Mouse (Mus musculus): Measurements from ENCODE around the gene Gm4131. TPM values are rescaled to one million over a fixed set of nuclear protein-coding genes. Genes with fewer than 3 reads are reported as not detected.
A peak's percentile ranks its signal among the peaks of the same experiment; 100 is the strongest.
"Not testable (repeated sequence)": the region's sequence is repeated elsewhere in the genome, so short reads cannot be mapped to it uniquely, and the experiment has no call there.

Gm4131 gene
- not detected for total RNA-seq (2021)
- long read RNA-seq, experiment 1, result 0 reads
- long read RNA-seq, experiment 2, result 0 reads

DNA sequence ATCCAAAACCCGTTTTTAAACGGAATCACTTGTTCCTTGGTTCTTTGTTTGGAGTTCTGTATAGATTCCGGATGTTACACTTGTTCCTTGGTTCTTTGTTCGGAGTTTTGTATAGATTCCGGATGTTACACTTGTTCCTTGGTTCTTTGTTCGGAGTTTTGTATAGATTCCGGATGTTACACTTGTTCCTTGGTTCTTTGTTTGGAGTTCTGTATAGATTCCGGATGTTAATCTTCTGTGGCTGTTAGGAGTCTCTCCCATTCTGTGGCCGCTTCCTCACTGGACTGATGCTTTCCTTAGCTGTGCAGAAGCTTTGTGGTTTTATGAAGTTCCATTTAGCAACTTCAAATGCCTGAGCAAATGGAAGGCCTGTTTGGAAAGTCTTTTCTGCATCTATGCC lies at the start of gene Gm4131:
Gene Gm4131, minus strand, starts transcription at position 101 of the 400 bp plus-strand sequence.
- not testable (repeated sequence) for DNase-seq (ENCODE audit: low spot score in 2 of 2)

DNA sequence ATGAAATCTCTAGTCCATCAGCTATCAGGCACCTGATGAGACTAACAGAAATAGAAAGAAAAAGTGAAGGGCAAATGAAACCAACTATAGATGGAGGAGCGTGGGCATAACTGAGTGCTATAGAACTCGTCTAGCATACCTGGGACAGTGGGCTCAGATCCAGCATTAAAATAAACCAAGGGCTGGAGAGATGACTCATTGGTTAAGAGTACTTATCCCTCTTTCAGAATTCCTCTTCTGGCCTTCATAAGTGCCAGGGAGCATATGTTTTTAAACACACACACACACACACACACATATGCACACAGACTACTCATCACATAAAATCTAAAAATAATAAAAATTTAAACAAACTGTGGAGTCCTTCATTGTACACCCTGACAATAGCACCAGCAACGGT lies 43.2 kb upstream of the Gm4131 start:
- DNase-seq (ENCODE audit: low spot score in 2 of 2), result no peak

GRCm38 (mm10) chr14:62607791-62608196 lies 41.1 kb upstream of the Gm4131 start:
- no peak for DNase-seq (ENCODE audit: low spot score in 2 of 2)

GRCm38 (mm10) chr14:62602869-62603268 lies 36.1 kb upstream of the Gm4131 start:
- no peak for DNase-seq (ENCODE audit: low spot score in 2 of 2)

DNA sequence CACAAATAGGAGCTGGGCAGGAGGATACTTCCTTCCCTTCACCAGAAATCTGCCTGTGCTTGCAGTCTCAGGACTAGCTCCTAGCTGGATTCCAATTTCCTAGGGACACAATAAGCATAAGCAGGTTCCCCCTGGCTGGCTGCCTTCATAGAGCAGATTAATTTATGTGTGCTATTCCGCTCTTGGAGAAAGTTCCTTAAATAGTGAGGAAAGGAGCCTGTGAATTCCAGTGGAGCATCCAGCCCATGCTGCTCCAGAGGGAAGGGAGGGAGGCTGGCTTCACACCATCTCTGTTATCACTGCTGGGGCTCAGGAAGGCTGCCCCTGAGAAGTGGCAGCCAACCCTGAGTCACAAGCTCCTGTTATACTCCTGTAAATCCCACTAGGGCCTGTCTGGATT lies 35.5 kb upstream of the Gm4131 start:
- DNase-seq (ENCODE audit: low spot score in 2 of 2), result no peak

DNA sequence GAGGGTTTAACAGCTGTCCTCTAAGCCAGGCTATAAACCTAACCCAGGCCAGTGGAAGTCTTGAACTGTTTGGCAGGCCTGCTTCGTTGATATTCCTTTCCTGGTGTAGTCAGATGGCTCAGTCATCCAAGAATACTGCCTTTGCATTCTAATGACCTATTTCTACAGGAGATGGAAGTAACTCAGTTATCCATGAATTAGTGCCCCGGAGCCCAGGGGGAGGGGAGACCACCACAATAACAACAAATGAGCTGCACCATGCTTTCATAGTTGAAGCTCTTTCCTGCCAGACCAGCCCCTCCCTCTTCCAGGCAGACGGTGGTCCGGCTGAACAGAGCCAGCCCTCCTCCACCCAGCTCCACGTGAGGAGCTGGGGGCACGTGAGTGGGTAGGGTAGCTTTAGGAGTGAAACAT lies 33.4 kb upstream of the Gm4131 start:
- no peak for DNase-seq (ENCODE audit: low spot score in 2 of 2)

DNA sequence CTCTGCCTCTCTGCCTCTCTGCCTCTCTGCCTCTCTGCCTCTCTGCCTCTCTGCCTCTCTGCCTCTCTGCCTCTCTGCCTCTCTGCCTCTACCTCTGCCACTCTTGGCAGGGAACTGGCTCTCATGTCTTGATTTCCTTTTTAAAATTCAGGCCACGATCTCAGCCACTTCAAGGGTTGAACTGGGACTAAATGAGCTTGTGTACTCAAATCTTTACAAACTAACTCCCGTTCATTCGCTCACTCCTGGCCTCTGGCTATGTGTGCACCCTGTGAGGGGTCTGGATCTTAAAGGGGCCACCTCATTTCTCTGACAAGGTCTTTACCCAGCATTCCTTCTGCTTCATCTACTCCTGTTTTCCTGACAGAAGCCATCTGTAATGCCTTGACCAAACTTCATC lies 18.6 kb upstream of the Gm4131 start:
- DNase-seq (ENCODE audit: low spot score in 2 of 2), result no peak

DNA sequence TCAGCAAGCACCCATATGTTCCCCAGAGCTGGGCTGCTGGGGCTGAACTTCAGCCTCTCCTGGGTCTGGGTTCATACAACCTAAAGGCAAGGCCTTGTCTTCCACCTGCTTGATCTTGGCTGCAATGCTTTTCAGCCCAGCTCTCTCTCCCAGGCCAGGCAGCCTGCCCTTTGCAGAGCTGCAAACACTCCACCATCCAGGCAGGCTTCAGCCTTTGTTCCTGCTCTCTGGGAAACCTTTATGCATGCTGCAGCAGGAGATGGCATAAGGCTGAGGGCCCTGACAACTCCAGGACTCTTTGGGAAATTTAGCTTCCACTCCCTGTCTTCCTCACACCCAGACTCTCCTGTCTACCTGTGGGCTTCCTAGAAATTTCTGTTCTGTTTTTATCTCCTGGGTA lies 17.9 kb upstream of the Gm4131 start:
- no peak for DNase-seq (ENCODE audit: low spot score in 2 of 2)

GRCm38 (mm10) chr14:62581768-62582167 lies 15.0 kb upstream of the Gm4131 start:
- DNase-seq (ENCODE audit: low spot score in 2 of 2), result no peak

DNA sequence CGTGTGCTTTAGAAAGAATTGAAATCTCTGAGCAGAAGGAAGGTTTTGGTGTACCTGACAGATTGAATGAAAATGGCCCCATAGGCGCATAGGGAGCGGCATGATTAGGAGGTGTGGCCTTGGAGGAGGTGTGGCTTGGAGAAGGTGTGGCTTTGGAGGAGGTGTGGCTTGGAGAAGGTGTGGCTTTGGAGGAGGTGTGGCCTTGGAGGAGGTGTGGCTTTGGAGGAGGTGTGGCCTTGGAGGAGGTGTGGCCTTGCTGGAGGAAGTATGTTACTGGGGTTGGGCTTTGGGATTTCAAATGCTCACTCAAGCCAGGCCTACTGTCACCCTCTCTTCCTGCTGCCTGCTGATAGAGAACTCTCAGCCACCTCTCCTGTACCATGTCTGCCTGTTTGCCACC lies 14.2 kb upstream of the Gm4131 start:
- no peak for DNase-seq (ENCODE audit: low spot score in 2 of 2)

DNA sequence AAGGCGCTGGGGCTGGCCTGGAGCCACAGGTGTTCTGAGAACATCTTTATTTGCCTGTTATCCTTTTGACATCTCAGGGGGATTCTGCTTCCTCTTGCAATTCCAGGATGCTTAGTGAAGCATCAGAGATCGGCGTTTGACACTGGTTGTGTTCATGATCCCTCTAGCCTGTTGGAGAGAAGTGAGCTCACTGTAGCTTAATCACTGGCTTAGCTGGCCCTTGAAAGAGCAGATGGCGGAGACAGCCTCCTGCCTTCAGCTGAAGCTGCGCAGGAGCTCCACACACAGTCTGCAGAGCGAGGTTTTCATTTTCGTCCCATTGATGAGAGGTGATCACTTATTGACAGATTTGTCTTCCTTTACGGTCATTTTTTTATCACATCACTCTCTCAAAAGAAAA lies 9.1 kb upstream of the Gm4131 start:
- no peak for DNase-seq (ENCODE audit: low spot score in 2 of 2)

- no peak for DNase-seq (ENCODE audit: low spot score in 2 of 2)
Observed at GRCm38 (mm10) chr14:62574906-62575305, 8.2 kb upstream of the Gm4131 start.

DNA sequence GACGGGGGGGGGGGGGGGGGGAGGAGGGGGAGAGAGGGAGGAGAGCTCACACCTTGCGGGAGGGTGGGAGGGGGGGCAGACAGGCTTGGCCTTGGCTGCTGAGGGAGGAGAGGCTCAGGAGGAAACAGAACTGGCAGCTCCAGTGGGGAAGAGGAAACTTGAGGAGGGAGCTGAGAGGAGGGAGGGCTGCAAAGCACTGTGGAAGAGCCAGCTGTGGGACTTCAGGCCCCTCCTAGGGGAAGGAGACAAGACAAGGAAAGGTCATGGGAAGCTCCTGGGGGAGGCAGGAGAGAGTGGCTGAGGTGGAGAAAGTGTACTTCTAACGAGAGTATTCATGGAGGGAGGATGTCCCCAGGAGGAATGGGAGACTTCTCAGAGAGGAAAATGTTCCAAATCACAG lies 6.7 kb upstream of the Gm4131 start:
- no peak for DNase-seq (ENCODE audit: low spot score in 2 of 2)

GRCm38 (mm10) chr14:62570299-62570698 lies 3.6 kb upstream of the Gm4131 start:
- DNase-seq (ENCODE audit: low spot score in 2 of 2), result no peak

GRCm38 (mm10) chr14:62569463-62569862 lies 2.7 kb upstream of the Gm4131 start:
- DNase-seq (ENCODE audit: low spot score in 2 of 2), result no peak

DNA sequence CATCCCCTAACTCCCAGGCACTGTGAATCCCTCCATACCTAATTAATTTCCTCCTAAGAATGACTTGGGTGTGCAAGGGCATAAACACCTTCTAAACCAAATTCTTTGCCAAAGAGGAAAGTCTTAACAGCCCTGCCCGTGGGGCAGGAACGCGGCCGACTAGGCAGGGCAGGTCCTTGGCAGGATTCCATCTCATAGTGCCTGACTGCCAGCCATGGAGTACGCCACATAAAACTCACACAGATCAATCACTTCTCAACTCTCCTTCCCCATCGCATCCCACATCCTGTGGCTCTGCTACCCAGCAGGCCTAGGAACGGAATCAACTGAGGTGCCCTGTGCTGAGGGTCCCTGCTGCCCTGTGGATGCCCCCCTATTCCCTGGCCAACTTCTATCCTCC lies 3.0 kb downstream of the Gm4131 start:
- no peak for DNase-seq (ENCODE audit: low spot score in 2 of 2)

DNA sequence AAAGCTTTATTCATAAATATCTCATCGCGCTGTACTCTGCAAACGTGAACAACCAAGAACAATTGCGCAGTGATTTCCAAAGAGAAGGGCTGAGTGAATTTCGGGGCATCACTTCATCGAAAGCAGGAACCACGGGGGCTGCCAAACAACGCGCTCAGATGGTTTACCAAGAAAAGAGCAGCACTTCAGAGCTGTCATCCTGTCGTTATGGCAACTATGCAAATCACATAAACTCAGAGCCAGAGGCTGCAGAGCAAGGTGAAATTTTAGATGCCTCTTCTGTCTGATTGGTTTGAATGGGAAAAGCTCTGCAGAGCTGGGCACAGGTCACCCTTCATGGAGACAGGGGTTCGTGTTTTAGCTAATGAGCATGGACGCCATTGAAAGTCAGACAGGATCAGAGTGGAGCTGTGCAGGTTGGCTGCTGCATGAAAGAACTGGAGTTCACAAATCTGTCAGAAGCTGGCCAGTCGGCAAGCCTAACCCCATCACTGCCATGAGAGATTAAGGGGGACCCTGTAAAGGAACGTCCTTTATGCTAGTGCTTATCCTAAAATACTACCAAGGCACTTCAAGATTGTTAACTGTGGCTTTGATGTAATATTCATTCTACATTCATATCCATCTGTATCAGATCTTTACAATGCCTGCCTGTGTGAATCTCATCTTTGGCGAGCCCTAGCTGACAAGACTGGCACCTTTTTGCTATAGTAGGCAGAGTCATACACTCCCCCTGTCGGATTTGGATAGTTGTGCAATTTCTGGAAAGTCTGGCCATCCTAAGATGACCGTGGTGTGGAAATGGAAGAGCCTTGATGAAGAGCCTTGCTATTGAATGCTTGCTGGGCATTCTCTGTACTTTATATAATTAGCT lies 4.6 kb downstream of the Gm4131 start:
- no peak for DNase-seq (ENCODE audit: low spot score in 2 of 2)

GRCm38 (mm10) chr14:62557111-62557510 lies 9.6 kb downstream of the Gm4131 start:
- DNase-seq (ENCODE audit: low spot score in 2 of 2), result no peak

GRCm38 (mm10) chr14:62555840-62556810 lies 10.6 kb downstream of the Gm4131 start:
- peak in 1 of 2 experiments; percentile 8 for DNase-seq (ENCODE audit: low spot score in 2 of 2)

GRCm38 (mm10) chr14:62555309-62555829 lies 11.4 kb downstream of the Gm4131 start, which contains the start of gene Fam124a:
TSS of gene Fam124a (plus strand) at chr14:62555737.
- peak; percentile 22 to 43 for DNase-seq (ENCODE audit: low spot score in 2 of 2)

DNA sequence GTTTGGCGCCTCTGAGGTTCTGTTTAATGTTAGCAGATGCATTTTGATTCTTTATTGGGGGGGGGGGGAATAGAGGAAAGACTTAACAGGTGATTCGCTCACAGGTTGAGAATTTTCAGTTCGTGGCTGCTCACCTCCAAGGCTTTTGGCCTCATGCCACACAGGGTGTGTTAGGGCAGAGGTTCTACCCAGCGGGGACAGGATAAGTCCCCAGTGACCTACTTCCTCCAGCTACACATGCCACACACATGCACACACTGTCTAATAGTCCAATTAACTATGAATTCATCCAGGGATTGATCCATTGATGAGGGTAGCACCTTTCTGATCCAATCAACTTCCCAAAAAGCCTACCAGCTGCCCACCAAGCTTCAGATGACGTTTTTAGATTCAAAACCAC lies 12.9 kb downstream of the Gm4131 start:
- no peak for DNase-seq (ENCODE audit: low spot score in 2 of 2)

GRCm38 (mm10) chr14:62552771-62553170 lies 13.9 kb downstream of the Gm4131 start:
- DNase-seq (ENCODE audit: low spot score in 2 of 2), result no peak

All from adrenal gland, postnatal 4 days (tissue).